Mouse (Mus musculus) lung, postnatal 14 days (tissue): ENCODE data around the gene Cox7b2.
"Not testable (repeated sequence)": the region's sequence is repeated elsewhere in the genome, so short reads cannot be mapped to it uniquely, and the experiment has no call there.

ENCODE experiments used
- DNase-seq: peaks from one replicate; pipeline ENCODE4 v3.0.0; 2021

Gene Cox7b2

GRCm38 (mm10) chr5:71548079-71548478, at the start of gene Cox7b2:
Gene Cox7b2, minus strand, starts transcription at chr5:71548205.
- no peak for DNase-seq

GRCm38 (mm10) chr5:71595321-71595720, 47.3 kb upstream of the Cox7b2 start:
- DNase-seq = no peak

- DNase-seq = no peak
Observed at GRCm38 (mm10) chr5:71593745-71594255, 45.8 kb upstream of the Cox7b2 start.

- peak; percentile 7 for DNase-seq
Observed at GRCm38 (mm10) chr5:71571646-71572237, 23.7 kb upstream of the Cox7b2 start.

GRCm38 (mm10) chr5:71545554-71545953, 2.5 kb downstream of the Cox7b2 start:
- no peak for DNase-seq

- not testable (repeated sequence) for DNase-seq
Observed at GRCm38 (mm10) chr5:71525486-71525885, 22.5 kb downstream of the Cox7b2 start.

GRCm38 (mm10) chr5:71502058-71502678, 45.8 kb downstream of the Cox7b2 start:
- DNase-seq = peak; percentile 51

GRCm38 (mm10) chr5:71495621-71496020, 52.4 kb downstream of the Cox7b2 start:
- no peak for DNase-seq

- no peak for DNase-seq
Observed at GRCm38 (mm10) chr5:71456957-71457356, 91.0 kb downstream of the Cox7b2 start.

- DNase-seq = no peak
Observed at GRCm38 (mm10) chr5:71440174-71440573, 107.8 kb downstream of the Cox7b2 start.
